Comparison of ENCODE assay signal across 8 mouse cellular contexts in genomic region chr1:63367697-63368376, GRCm38 (mm10).
DNase-seq lines count a peak whose midpoint lies in the region; ATAC-seq and TF ChIP-seq lines count a peak whose summit lies in the region.

No protein-coding gene starts in this region.

- no peaks in the 10 kb centered on the region for H3K9me3 ChIP-seq in embryonic facial prominence, embryonic 14.5 days (ENCODE audit: control insufficient read depth, low read length)
- H3K9me3 ChIP-seq in midbrain, embryonic 15.5 days: no peaks in the 10 kb centered on the region
- H3K9me3 ChIP-seq in liver, embryonic 11.5 days (ENCODE audit: control insufficient read depth, low read length): no peaks in the 10 kb centered on the region

- no peak overlapping the region for H3K4me2 ChIP-seq in embryonic facial prominence, embryonic 14.5 days (ENCODE audit: low read depth, low read length)
- H3K4me2 ChIP-seq in midbrain, embryonic 15.5 days: 0 out of 2 replicates have a peak overlapping the region, but pooled peaks have one; percentile 26
- H3K4me2 ChIP-seq in liver, embryonic 11.5 days: no peak overlapping the region

- H3K4me3 ChIP-seq in embryonic facial prominence, embryonic 14.5 days (ENCODE audit: low read depth, low read length): no peak overlapping the region
- no peak overlapping the region for H3K4me3 ChIP-seq in midbrain, embryonic 15.5 days
- no peak overlapping the region for H3K4me3 ChIP-seq in thymus, adult 2 months (ENCODE audit: control insufficient read depth, insufficient read depth, low read length)
- no peak overlapping the region for H3K4me3 ChIP-seq in liver, embryonic 11.5 days (ENCODE audit: low read depth, low read length)

- WGBS in embryonic facial prominence, embryonic 14.5 days: 47% methylated on average over 5 of the region's 5 CpGs
- WGBS in midbrain, embryonic 15.5 days: 14% methylated on average over 5 of the region's 5 CpGs
- WGBS in thymus, adult 2 months: 58% methylated on average over 5 of the region's 5 CpGs
- WGBS in liver, embryonic 11.5 days: 56% methylated on average over 5 of the region's 5 CpGs

- no peak overlapping the region for H3K27ac ChIP-seq in embryonic facial prominence, embryonic 14.5 days (replicated peaks; ENCODE audit: low read depth, low read length)
- peak overlapping the region; percentile 82 for H3K27ac ChIP-seq in midbrain, embryonic 15.5 days
- no peak overlapping the region for H3K27ac ChIP-seq in thymus, adult 2 months (ENCODE audit: control insufficient read depth, insufficient read depth, low read length)
- H3K27ac ChIP-seq in liver, embryonic 11.5 days (ENCODE audit: low read depth, low read length): no peak overlapping the region

- no peaks in the 10 kb centered on the region for H3K36me3 ChIP-seq in embryonic facial prominence, embryonic 14.5 days (ENCODE audit: control insufficient read depth, insufficient read depth, low read length)
- H3K36me3 ChIP-seq in midbrain, embryonic 15.5 days (replicated peaks): no peaks in the 10 kb centered on the region
- no peaks in the 10 kb centered on the region for H3K36me3 ChIP-seq in thymus, adult 2 months (ENCODE audit: control insufficient read depth, insufficient read depth, low read length)
- H3K36me3 ChIP-seq in liver, embryonic 11.5 days (ENCODE audit: control insufficient read depth, insufficient read depth, low read length): no peaks in the 10 kb centered on the region

- no peak for TF ChIP-seq POLR2A in thymus, adult 2 months (IDR thresholded peaks at IDR 0.05; ENCODE audit: control insufficient read depth, extremely low read depth, insufficient read depth, low read length, poor library complexity)

- no peak for TF ChIP-seq CTCF in thymus, adult 2 months (IDR thresholded peaks at IDR 0.05; ENCODE audit: borderline replicate concordance, control insufficient read depth, extremely low read depth, insufficient read depth, low read length, poor library complexity)

- no peaks in the 10 kb centered on the region for H3K27me3 ChIP-seq in embryonic facial prominence, embryonic 14.5 days (replicated peaks; ENCODE audit: control insufficient read depth, insufficient read depth, low read length)
- no peaks in the 10 kb centered on the region for H3K27me3 ChIP-seq in midbrain, embryonic 15.5 days (replicated peaks)
- H3K27me3 ChIP-seq in thymus, adult 2 months (ENCODE audit: control insufficient read depth, insufficient read depth, low read length): no peaks in the 10 kb centered on the region
- no peaks in the 10 kb centered on the region for H3K27me3 ChIP-seq in liver, embryonic 11.5 days (replicated peaks; ENCODE audit: control insufficient read depth, insufficient read depth, low read length)

- no peak overlapping the region for H3K9ac ChIP-seq in embryonic facial prominence, embryonic 14.5 days (ENCODE audit: low read depth, low read length)
- H3K9ac ChIP-seq in midbrain, embryonic 15.5 days: no peak overlapping the region
- H3K9ac ChIP-seq in liver, embryonic 11.5 days (ENCODE audit: low read depth, low read length): no peak overlapping the region

- DNase-seq in R1 (ENCODE audit: low read depth, low spot score): peak; percentile 16
- peak; percentile 14 for DNase-seq in embryonic facial prominence, embryonic 14.5 days (ENCODE audit: low spot score)
- peak; percentile 65 to 69 for DNase-seq in layer of hippocampus, adult 18-20 months (ENCODE audit: low spot score in 2 of 2)
- DNase-seq in thymus, adult 2 months: no peak
- no peak for DNase-seq in liver, embryonic 11.5 days (ENCODE audit: low spot score)
- DNase-seq in lung, postnatal 25 days (ENCODE audit: low spot score): no peak

- no peak; the same call in 1 of the 2 replicates for ATAC-seq in embryonic facial prominence, embryonic 14.5 days (ENCODE audit: low read depth)
- ATAC-seq in midbrain, embryonic 15.5 days (replicated peaks): peak; percentile 96
- no peak for ATAC-seq in CD4-positive, CD25-positive, alpha-beta regulatory T cell, adult 4 months
- ATAC-seq in liver, embryonic 11.5 days (replicated peaks; ENCODE audit: low FRiP score): no peak

- H3K4me1 ChIP-seq in embryonic facial prominence, embryonic 14.5 days (ENCODE audit: control insufficient read depth, insufficient read depth, low read length): no peaks in the 10 kb centered on the region
- peaks cover 11% of the 10 kb centered on the region for H3K4me1 ChIP-seq in midbrain, embryonic 15.5 days
- H3K4me1 ChIP-seq in thymus, adult 2 months (replicated peaks; ENCODE audit: control insufficient read depth, insufficient read depth, low read length): no peaks in the 10 kb centered on the region
- H3K4me1 ChIP-seq in liver, embryonic 11.5 days (replicated peaks; ENCODE audit: control insufficient read depth, insufficient read depth, low read length): no peaks in the 10 kb centered on the region

Comparison
In these comparisons a context has a peak if more than half of its experiments do, and no peak if none do; other contexts are left out.
1. DNase-seq: peak in R1 (single experiment), embryonic facial prominence, embryonic 14.5 days (single experiment) and layer of hippocampus, adult 18-20 months (2 of 2); none in thymus, adult 2 months (single experiment), liver, embryonic 11.5 days (single experiment) and lung, postnatal 25 days (single experiment).